Mouse (Mus musculus): ENCODE data around the gene Slc28a2. TPM values are rescaled to one million over a fixed set of nuclear protein-coding genes. Genes with fewer than 3 reads are reported as not detected.
"Not testable (repeated sequence)": the region's sequence is repeated elsewhere in the genome, so short reads cannot be mapped to it uniquely, and the experiment has no call there.

The Slc28a2 gene
- not detected for polyA plus RNA-seq (2021)

DNA sequence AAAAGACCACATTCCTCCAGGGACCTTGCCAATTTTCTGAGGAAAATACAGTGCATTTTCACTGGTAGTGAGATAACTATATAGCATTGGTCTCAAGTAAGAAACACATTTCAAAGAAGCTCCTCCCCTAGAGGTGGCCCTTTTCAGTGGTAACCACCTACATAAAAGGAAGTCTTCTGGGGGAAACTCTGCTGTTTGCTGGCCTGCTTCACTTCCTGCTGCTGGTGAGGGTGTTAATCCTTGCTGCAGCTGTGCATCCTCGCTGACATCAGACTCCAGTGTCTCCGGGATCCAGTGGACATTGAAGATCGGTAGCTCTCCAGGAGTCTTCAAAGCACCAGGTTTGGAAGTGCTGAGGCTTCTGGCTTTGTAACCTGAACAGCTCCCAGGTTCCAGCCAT is at the start of gene Slc28a2:
Slc28a2 (plus strand) TSS at position 278 of the 400 bp plus-strand sequence.
- H3K27me3 ChIP-seq; CTCF ChIA-PET; ATAC-seq; in situ Hi-C loops (cut with MboI; ENCODE audit: low pct_unique_long_range_greater_than_20kb); DNase-seq (ENCODE audit: low read depth, low spot score); POLR2A ChIA-PET: not testable (repeated sequence)

DNA sequence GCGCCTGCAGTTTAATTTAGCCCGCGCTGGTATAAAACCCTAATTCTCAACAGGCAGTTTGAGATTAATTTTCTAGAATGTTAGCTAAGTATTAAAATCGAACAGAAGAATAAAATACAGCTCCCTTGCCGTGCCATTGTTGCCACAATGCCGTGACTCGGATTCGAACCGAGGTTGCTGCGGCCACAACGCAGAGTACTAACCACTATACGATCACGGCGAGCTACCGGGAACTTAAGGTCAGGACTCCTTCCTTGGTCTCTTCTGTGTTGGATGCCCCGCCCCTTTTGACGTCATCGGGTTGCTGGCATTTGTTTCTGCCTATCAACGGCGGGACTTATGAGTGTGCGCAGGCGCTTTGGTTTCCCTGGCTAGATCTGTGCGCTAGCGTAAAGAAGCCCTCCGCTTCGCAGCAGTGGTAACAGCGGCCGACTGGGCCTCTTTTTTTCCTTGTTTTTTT is 49.0 kb upstream of the Slc28a2 start:
- ChIA-PET POLR2A (interaction anchor here (1.2 to 1.3 kb wide), 2 partner anchors 9 to 325 kb away, joined by 3 to 5 read pairs; partner anchors contain the start of gene Slc30a4), CTCF (interaction anchor here (1.0 to 2.3 kb wide), 3 partner anchors 11 to 68 kb away, joined by 3 to 10 read pairs (median 6); no protein-coding TSS in a partner anchor)
- peak; percentile 73 for DNase-seq (ENCODE audit: low read depth, low spot score)
- TF ChIP-seq CTCF (IDR thresholded peaks at IDR 0.05): no peak
- H3K27me3 ChIP-seq: no peaks in the 10 kb centered on the region
- ATAC-seq: peak; percentile 70
- in situ Hi-C loops (cut with MboI; ENCODE audit: low pct_unique_long_range_greater_than_20kb): loop anchor here (5.0 kb wide), 3 partner anchors 35 to 175 kb away; partner anchors contain the start of gene Duoxa1

DNA sequence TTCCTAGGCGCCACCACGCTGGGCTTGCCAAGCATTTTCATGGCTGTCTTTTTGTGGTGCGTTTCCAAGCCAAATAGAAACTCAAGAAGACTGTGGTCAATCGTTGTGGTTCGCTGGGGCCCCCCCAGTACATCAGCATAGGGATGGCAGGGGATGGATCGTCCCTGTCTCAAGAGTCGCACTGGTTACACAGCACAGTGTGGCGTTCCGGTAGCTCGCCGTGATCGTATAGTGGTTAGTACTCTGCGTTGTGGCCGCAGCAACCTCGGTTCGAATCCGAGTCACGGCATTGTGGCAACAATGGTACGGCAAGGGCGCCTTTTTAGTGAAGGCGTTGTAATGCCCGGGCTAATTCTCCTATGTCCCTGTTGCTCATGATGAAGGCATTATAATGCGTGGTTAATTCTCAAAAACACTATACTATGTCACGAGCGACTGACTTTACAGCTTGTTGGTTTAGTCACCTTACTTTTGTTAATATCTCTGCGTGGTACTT is 48.5 kb upstream of the Slc28a2 start:
- CTCF ChIA-PET: interaction anchor here (1.0 to 2.3 kb wide), 9 partner anchors 9 to 251 kb away, joined by 3 to 19 read pairs (median 6); partner anchors contain the start of gene Shf
- TF ChIP-seq CTCF (IDR thresholded peaks at IDR 0.05): no peak
- H3K27me3 ChIP-seq: no peaks in the 10 kb centered on the region
- POLR2A ChIA-PET: interaction anchor here (0.6 to 1.3 kb wide), 2 partner anchors 29 to 265 kb away, joined by 4 to 5 read pairs; no protein-coding TSS in a partner anchor
- DNase-seq (ENCODE audit: low read depth, low spot score) (peak; percentile 17), ATAC-seq (peak; percentile 52)
- in situ Hi-C loops (cut with MboI; ENCODE audit: low pct_unique_long_range_greater_than_20kb): loop anchor here (5.0 kb wide), 3 partner anchors 35 to 175 kb away; partner anchors contain the start of gene Duoxa1

DNA sequence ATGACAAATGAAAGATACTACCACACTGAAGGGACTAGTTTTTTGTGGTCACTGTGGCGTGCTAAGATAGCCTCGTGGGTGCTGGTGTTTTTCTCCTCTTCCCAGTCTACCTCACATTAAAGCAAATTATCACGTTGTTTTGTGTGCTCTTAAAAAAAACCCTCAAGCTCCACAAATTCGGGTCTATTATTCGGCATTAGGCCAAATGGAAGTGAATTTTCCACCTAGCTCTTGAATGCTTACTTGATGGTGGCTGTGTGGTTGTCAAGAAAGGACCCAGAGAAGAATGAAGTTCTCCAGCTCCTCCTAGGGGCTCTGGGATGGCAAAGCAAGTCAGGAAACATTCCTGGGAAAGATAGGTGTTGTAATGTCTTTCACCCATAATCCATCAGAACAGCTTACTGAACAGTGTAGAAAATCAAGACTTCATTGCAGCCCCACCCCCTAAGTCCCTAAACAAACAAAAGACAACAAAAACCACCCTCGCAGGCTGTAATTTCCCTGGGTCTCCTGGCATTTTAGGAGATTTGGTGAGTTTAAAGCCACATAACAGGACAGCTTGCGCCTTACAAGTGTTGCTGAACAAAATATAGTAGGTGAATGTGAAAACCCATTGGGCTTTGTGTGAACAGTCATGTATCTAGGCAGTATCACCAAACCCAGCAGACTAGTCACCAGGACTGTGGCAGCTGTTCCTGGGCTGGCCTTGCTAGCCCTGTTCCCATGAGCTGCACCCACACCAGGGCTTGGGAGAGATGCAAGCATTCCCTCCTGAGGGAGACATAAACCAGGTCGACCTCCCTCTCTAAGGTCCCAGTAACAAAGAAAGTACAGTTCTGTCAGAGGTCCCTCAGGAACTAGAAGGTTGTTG is 47.6 kb upstream of the Slc28a2 start:
- in situ Hi-C loops (cut with MboI; ENCODE audit: low pct_unique_long_range_greater_than_20kb): loop anchor here (5.0 kb wide), 3 partner anchors 36 to 176 kb away; partner anchors contain the start of gene Duoxa1
- POLR2A ChIA-PET: interaction anchor here (0.6 to 1.3 kb wide), 3 partner anchors 30 to 266 kb away, joined by 3 to 5 read pairs (median 4); no protein-coding TSS in a partner anchor
- peak; percentile 79 for TF ChIP-seq CTCF (IDR thresholded peaks at IDR 0.05)
- DNase-seq (ENCODE audit: low read depth, low spot score) (peak; percentile 30), ATAC-seq (peak; percentile 14)
- CTCF ChIA-PET: interaction anchor here (0.9 to 2.3 kb wide), 9 partner anchors 10 to 250 kb away, joined by 3 to 19 read pairs (median 6); partner anchors contain the start of gene Shf
- H3K27me3 ChIP-seq: no peaks in the 10 kb centered on the region

DNA sequence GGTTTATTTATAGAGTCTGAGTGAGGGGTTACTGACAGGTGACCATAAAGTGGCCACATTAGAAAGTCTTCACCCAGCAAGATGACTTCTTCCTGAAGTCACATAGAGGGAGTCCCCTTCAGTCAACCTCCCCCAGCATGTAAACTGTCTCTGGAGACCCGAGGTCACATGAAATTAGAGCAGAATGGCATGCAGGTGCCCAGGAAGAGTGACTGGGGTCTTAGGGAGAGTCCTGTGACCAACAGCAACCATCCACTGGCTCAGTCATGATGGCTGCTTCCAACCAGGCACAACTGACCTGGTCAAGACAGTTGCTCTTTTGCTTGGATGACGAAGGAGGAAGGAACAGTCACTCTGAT is 47.0 kb upstream of the Slc28a2 start:
- in situ Hi-C loops (cut with MboI; ENCODE audit: low pct_unique_long_range_greater_than_20kb): loop anchor here (5.0 kb wide), 3 partner anchors 37 to 177 kb away; partner anchors contain the start of gene Duoxa1
- ATAC-seq (no peak), DNase-seq (ENCODE audit: low read depth, low spot score) (no peak)
- H3K27me3 ChIP-seq: no peaks in the 10 kb centered on the region
- ChIA-PET CTCF (interaction anchor here (0.9 to 2.0 kb wide), 4 partner anchors 9 to 184 kb away, joined by 3 to 19 read pairs (median 8); no protein-coding TSS in a partner anchor), POLR2A (interaction anchor here (1.3 kb wide), 1 partner anchor 30 kb away, joined by 4 read pairs; no protein-coding TSS in a partner anchor)
- no peak for TF ChIP-seq CTCF (IDR thresholded peaks at IDR 0.05)

DNA sequence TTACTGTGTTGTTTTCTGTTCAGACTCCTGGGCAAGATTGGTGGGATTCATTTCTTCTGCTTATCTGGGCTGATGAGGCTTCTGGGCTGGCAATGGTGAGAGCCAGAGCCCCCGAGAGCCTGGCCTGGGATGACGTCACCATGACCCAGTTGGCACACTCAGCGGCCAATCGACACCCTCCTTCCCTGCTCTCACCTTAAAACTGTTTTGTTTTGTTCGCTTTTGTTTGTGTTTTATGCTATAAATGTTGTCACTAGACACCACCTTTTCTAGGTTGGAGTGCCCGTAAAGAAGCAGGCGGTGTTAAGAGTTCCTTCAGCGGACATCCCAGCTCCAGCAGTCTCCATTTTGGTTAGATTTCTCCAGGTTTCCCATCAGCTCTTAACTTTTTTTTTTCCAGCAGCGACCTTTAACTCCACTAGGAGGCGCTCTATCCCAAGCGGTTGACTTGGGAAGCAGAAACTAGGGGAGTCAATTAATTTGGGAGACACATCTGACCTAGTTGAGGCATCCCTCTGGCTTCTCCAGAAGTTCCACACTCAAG is 45.4 kb upstream of the Slc28a2 start:
- CTCF ChIA-PET: interaction anchor here (0.6 to 2.3 kb wide), 9 partner anchors 9 to 367 kb away, joined by 3 to 8 read pairs (median 5); no protein-coding TSS in a partner anchor
- no peaks in the 10 kb centered on the region for H3K27me3 ChIP-seq
- no peak for DNase-seq (ENCODE audit: low read depth, low spot score)
- peak; percentile 77 for TF ChIP-seq CTCF (IDR thresholded peaks at IDR 0.05)
- no peak for ATAC-seq
- in situ Hi-C loops (cut with MboI; ENCODE audit: low pct_unique_long_range_greater_than_20kb): loop anchor here (5.0 to 10.0 kb wide), 3 partner anchors 176 to 376 kb away; no protein-coding TSS in a partner anchor
- POLR2A ChIA-PET: interaction anchor here (1.0 to 1.3 kb wide), 2 partner anchors 32 to 71 kb away, joined by 4 read pairs; no protein-coding TSS in a partner anchor

DNA sequence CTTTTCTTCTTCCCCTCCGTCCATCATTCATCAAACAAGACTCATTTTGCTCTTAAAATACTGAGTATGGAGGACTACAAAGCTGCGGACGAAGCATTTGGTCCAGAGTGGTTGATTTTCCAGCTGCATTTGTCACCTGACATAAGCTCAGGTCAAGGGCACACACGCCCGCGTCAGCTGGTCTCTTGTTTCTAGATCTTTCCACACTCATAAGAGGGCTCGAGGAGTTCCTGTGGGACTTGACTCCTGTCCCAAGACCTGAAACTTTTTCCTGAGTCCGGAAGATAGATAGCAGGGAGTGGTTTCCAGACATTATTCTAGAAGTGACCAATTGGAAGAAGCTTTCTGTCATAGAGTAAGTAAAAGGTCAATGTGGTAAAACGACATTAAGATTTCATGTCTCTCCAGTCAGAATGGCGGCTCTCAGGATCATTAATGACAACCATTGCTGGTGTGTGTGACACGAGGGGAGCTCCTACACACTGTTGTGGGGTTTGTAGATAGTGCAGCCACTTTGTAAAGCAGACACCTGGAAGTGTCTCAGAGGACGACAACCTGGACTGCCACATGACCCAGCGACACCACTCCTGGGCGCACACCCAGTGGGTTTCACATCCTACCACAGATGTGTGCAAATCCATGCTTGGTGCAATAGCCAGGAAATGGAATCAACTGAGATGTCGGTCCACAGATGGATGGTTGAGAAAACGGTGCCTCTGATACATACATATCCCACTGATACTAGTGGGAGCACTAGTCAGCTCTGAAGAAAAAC is 44.8 kb upstream of the Slc28a2 start:
- ChIA-PET CTCF (interaction anchor here (0.7 to 2.3 kb wide), 9 partner anchors 8 to 250 kb away, joined by 3 to 8 read pairs (median 5); no protein-coding TSS in a partner anchor), POLR2A (no interaction called here)
- DNase-seq (ENCODE audit: low read depth, low spot score) (no peak), ATAC-seq (no peak)
- H3K27me3 ChIP-seq: no peaks in the 10 kb centered on the region
- in situ Hi-C loops (cut with MboI; ENCODE audit: low pct_unique_long_range_greater_than_20kb): loop anchor here (5.0 to 10.0 kb wide), 3 partner anchors 176 to 376 kb away; no protein-coding TSS in a partner anchor
- TF ChIP-seq CTCF (IDR thresholded peaks at IDR 0.05): no peak

DNA sequence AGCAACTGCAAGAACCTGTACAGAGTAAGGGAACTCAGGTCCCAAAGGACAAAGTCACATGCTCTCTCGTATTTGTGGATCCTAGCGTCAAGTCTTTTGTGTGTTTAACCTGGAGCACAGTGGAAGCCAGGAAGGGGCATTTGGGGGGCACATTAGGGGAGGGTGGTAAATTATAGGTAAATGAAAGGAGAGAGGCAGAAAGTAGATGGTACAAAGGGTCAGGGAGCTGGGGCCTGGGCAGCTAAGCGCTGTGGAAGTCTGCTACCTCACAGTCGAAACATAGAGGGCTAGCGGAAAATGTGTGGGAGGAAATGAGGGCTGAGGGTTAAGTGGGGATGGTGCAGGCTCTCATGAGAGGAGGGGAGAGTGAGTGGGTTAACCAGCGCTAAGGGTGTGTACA is 44.2 kb upstream of the Slc28a2 start:
- ChIA-PET CTCF (interaction anchor here (0.7 to 2.3 kb wide), 3 partner anchors 8 to 249 kb away, joined by 3 to 6 read pairs (median 3); no protein-coding TSS in a partner anchor), POLR2A (no interaction called here)
- no peak for TF ChIP-seq CTCF (IDR thresholded peaks at IDR 0.05)
- in situ Hi-C loops (cut with MboI; ENCODE audit: low pct_unique_long_range_greater_than_20kb): loop anchor here (5.0 to 10.0 kb wide), 3 partner anchors 175 to 375 kb away; no protein-coding TSS in a partner anchor
- H3K27me3 ChIP-seq: no peaks in the 10 kb centered on the region
- ATAC-seq (no peak), DNase-seq (ENCODE audit: low read depth, low spot score) (no peak)

DNA sequence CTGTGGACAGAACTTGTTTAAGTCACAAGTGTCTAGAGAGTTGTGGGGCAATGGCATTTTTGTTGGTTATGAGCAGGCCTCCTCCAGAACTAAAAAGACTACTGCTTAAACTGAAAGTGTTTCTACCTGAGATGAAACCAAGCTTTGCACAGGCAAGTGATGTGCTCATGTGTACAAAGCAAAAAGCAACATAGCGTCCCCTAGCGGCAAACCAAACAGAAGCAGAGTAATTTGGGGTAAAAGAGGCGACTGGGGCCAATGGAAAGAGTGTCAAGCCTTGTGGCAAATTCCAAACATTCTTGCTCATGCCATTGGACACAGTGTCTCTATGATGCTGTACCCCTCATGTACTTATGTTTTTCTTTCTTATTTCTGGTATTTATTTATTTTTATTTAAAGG is 41.2 kb upstream of the Slc28a2 start:
- no peaks in the 10 kb centered on the region for H3K27me3 ChIP-seq
- ChIA-PET CTCF (no interaction called here), POLR2A (no interaction called here)
- TF ChIP-seq CTCF (IDR thresholded peaks at IDR 0.05): peak; percentile 33
- ATAC-seq (no peak), DNase-seq (ENCODE audit: low read depth, low spot score) (no peak)
- in situ Hi-C loops (cut with MboI; ENCODE audit: low pct_unique_long_range_greater_than_20kb): loop anchor here (10.0 kb wide), 1 partner anchor 240 kb away; no protein-coding TSS in a partner anchor

DNA sequence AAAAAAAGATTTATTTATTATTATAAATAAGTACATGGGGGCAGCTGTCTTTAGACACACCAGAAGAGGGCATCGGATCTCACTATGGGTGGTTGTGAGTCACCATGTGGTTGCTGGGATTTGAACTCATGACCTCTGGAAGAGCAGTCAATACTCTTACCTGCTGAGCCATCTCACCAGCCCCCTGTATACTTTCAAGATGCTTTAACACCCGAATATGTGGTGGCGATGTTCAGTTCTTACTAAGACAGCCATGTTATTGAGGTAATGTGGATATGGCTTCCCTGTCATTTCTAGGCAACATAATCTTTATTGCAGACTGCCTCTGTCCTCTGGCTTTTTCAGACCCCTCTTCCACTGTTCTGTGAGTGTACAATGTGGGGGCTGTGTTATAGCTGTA is 39.1 kb upstream of the Slc28a2 start:
- in situ Hi-C loops (cut with MboI; ENCODE audit: low pct_unique_long_range_greater_than_20kb): loop anchor here (10.0 kb wide), 1 partner anchor 238 kb away; no protein-coding TSS in a partner anchor
- DNase-seq (ENCODE audit: low read depth, low spot score); CTCF ChIA-PET; ATAC-seq; POLR2A ChIA-PET; H3K27me3 ChIP-seq: not testable (repeated sequence)
